Mouse (Mus musculus) small intestine, adult 2 months (tissue): ENCODE data around the gene Dusp2. TPM values are rescaled to one million over a fixed set of nuclear protein-coding genes. Genes with fewer than 3 reads are reported as not detected.
"Not testable (repeated sequence)": the region's sequence is repeated elsewhere in the genome, so short reads cannot be mapped to it uniquely, and the experiment has no call there.

Source experiments
- H3K27ac ChIP-seq: fragments of 200-500 bp; 2 replicates; pipeline ENCODE4 v1.5.1; 2012; ENCODE audit warnings: low read depth, low read length, control low read depth, inconsistent platforms; ENCODE audit not compliant: insufficient read depth
- H3K27me3 ChIP-seq: fragments of 200-500 bp; 2 replicates; pipeline ENCODE4 v1.6.1; 2012; ENCODE audit warnings: mild to moderate bottlenecking, moderate library complexity, low read length, inconsistent platforms; ENCODE audit not compliant: control insufficient read depth, insufficient read depth
- H3K36me3 ChIP-seq: fragments of 200-500 bp; 2 replicates; pipeline ENCODE4 v1.6.1; 2012; ENCODE audit warnings: mild to moderate bottlenecking, low read length, control low read depth, inconsistent platforms; ENCODE audit not compliant: control insufficient read depth, insufficient read depth
- H3K4me1 ChIP-seq: fragments of 200-500 bp; 2 replicates; pipeline ENCODE4 v1.6.1; 2012; ENCODE audit warnings: low read length, inconsistent platforms, mixed read lengths; ENCODE audit not compliant: control insufficient read depth, insufficient read depth, insufficient read length
- H3K4me3 ChIP-seq: fragments of 200-500 bp; 2 replicates; pipeline ENCODE4 v1.5.1; 2012; ENCODE audit warnings: low read depth, mild to moderate bottlenecking, control low read depth, inconsistent platforms, low read length, moderate library complexity
- CTCF ChIP-seq: fragments of 200-500 bp; IDR thresholded peaks from 2 replicates; pipeline ENCODE4 v1.5.1; 2012; ENCODE audit warnings: low read depth, mild to moderate bottlenecking, control low read depth, inconsistent platforms, low read length, moderate library complexity, mixed read lengths; ENCODE audit not compliant: insufficient replicate concordance, insufficient read length; ENCODE audit errors: extremely low read depth
- POLR2A ChIP-seq: fragments of 200-500 bp; IDR thresholded peaks from 2 replicates; pipeline ENCODE4 v1.6.1; 2012; ENCODE audit warnings: low read depth, mild to moderate bottlenecking, control low read depth, inconsistent platforms, low read length, moderate library complexity
- WGBS: fragments of 180-500 bp; shearing (Covaris S2); methylation state at CpG from one replicate; pipeline ENCODE4 v1.1.7; 2018; 5-methylcytosine and 5-hydroxymethylcytosine counted together
- polyA plus RNA-seq: library from polyadenylated mRNA; depleted of rRNA; stranded (reverse); fragments of >200 nt; gene quantifications from 2 replicates; pipeline ENCODE4 v1.2.3, GENCODE M21; 2012; rRNA removed

Dusp2 gene
- polyA plus RNA-seq, result 5.2 and 10.2 TPM in 2 replicates

- Histone ChIP-seq H3K27me3 (peaks cover 8% of the 10 kb centered on the region), H3K4me3 (peak within 1 kb of the TSS; percentile 96), H3K36me3 (peaks cover 1% of the 10 kb centered on the region; the same call in 1 of the 2 replicates), H3K4me1 (peaks cover 7% of the 10 kb centered on the region; the same call in 1 of the 2 replicates), H3K27ac (peak within 1 kb of the TSS; percentile 59; the same call in 1 of the 2 replicates)
- WGBS, result under 1% methylated on average over 76 of the region's 76 CpGs
- TF ChIP-seq POLR2A, result peak; percentile 81; the same call in 1 of the 2 replicates
- TF ChIP-seq CTCF, result no peak
These were observed at the start of gene Dusp2 for GRCm38 (mm10) chr2:127335767-127336496. Dusp2 (plus strand) TSS chr2:127336159.

GRCm38 (mm10) chr2:127292250-127292649, 43.7 kb upstream of the Dusp2 start:
- Histone ChIP-seq H3K4me1 (no peaks in the 10 kb centered on the region), H3K27me3 (no peaks in the 10 kb centered on the region), H3K27ac (no peak overlapping the region), H3K4me3 (no peak overlapping the region), H3K36me3 (peaks cover 59% of the 10 kb centered on the region)
- no peak for TF ChIP-seq CTCF
- no peak for TF ChIP-seq POLR2A
- WGBS, result 84% methylated on average over 4 of the region's 4 CpGs

GRCm38 (mm10) chr2:127297001-127297805, 38.8 kb upstream of the Dusp2 start:
- no peak overlapping the region for H3K27ac ChIP-seq
- WGBS, result 91% methylated on average over 7 of the region's 7 CpGs
- no peaks in the 10 kb centered on the region for H3K27me3 ChIP-seq
- H3K4me1 ChIP-seq, result no peaks in the 10 kb centered on the region
- peaks cover 60% of the 10 kb centered on the region for H3K36me3 ChIP-seq
- H3K4me3 ChIP-seq, result no peak overlapping the region
- no peak for TF ChIP-seq CTCF
- no peak for TF ChIP-seq POLR2A

- peaks cover 55% of the 10 kb centered on the region for H3K36me3 ChIP-seq
- H3K27me3 ChIP-seq, result no peaks in the 10 kb centered on the region
- WGBS, result 93% methylated on average over 1 of the region's 1 CpGs
These were observed 37.9 kb upstream of the Dusp2 start for GRCm38 (mm10) chr2:127298056-127298455.

GRCm38 (mm10) chr2:127300701-127301100, 35.3 kb upstream of the Dusp2 start:
- Histone ChIP-seq H3K27ac (no peak overlapping the region), H3K4me1 (no peaks in the 10 kb centered on the region), H3K36me3 (peaks cover 39% of the 10 kb centered on the region), H3K27me3 (no peaks in the 10 kb centered on the region), H3K4me3 (no peak overlapping the region)
- WGBS, result 76% methylated on average over 3 of the region's 3 CpGs
- TF ChIP-seq CTCF (no peak), POLR2A (no peak)

More at GRCm38 (mm10) chr2:127298056-127298455, 37.9 kb upstream of the Dusp2 start:
- TF ChIP-seq CTCF (no peak), POLR2A (no peak)
- H3K4me3 ChIP-seq, result no peak overlapping the region
- no peak overlapping the region for H3K27ac ChIP-seq
- H3K4me1 ChIP-seq, result no peaks in the 10 kb centered on the region

- no peak overlapping the region for H3K27ac ChIP-seq
- H3K27me3 ChIP-seq, result no peaks in the 10 kb centered on the region
- peaks cover 31% of the 10 kb centered on the region for H3K36me3 ChIP-seq
- no peaks in the 10 kb centered on the region for H3K4me1 ChIP-seq
- H3K4me3 ChIP-seq, result no peak overlapping the region
- TF ChIP-seq CTCF (no peak), POLR2A (no peak)
- 90% methylated on average over 3 of the region's 3 CpGs for WGBS
These were observed 34.1 kb upstream of the Dusp2 start for GRCm38 (mm10) chr2:127301883-127302282.

GRCm38 (mm10) chr2:127304192-127304591, 31.8 kb upstream of the Dusp2 start:
- not testable (repeated sequence) for H3K4me3 ChIP-seq, H3K36me3 ChIP-seq, H3K27me3 ChIP-seq, H3K4me1 ChIP-seq, H3K27ac ChIP-seq
- 74% methylated on average over 4 of the region's 4 CpGs for WGBS
